Mouse (Mus musculus) mature B cell (primary cell): ENCODE results near the gene Sept10.

Experiments used
- in situ Hi-C: fragments of 300-500 bp; cut with MboI; formaldehyde crosslinking; loops from 2 replicates; pipeline ENCODE4 v1.14.3; 2019

Sept10 gene

GRCm38 (mm10) chr10:59223890-59224289 lies 2.2 kb upstream of the Sept10 start:
- in situ Hi-C loops: no loop called here

GRCm38 (mm10) chr10:59223301-59223700 lies 1.7 kb upstream of the Sept10 start:
- in situ Hi-C loops: no loop called here

DNA sequence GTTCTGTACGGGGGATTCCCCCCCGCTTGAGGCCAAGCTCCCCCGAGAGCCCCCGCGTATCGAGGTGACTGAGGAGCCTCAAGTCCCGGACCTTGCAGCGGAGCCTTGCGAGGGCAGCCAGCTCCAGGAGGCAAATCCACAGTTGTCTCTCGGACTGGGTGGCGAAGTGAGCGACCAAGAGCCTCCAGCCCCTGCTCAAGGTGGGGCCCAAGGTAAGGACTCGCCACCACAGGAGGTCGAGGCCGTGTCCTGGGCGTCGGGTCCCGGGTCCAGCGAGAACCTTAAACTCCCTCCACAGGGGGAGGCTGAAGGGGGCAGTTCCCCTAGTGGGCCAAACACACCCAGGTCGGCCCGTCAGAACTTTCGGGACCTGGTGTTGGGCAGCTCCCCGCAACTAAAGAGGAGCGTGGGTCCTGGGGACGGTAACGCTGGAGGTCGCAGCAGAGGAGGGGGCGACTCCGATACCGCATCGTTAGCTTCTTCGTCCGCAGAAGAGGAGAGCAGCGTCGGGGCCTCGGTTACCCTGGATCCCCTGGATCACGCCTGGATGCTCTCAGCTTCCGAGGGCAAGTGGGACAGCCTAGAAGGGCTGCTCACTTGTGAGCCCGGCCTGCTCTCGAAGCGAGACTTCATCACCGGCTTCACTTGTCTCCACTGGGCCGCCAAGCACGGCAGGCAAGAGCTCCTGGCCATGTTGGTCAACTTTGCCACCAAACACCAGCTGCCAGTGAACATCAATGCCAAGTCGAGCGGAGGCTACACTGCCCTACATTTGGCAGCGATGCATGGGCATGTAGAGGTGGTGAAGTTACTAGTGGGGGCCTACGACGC lies 839 bp upstream of the Sept10 start:
- in situ Hi-C loops: no loop called here

DNA sequence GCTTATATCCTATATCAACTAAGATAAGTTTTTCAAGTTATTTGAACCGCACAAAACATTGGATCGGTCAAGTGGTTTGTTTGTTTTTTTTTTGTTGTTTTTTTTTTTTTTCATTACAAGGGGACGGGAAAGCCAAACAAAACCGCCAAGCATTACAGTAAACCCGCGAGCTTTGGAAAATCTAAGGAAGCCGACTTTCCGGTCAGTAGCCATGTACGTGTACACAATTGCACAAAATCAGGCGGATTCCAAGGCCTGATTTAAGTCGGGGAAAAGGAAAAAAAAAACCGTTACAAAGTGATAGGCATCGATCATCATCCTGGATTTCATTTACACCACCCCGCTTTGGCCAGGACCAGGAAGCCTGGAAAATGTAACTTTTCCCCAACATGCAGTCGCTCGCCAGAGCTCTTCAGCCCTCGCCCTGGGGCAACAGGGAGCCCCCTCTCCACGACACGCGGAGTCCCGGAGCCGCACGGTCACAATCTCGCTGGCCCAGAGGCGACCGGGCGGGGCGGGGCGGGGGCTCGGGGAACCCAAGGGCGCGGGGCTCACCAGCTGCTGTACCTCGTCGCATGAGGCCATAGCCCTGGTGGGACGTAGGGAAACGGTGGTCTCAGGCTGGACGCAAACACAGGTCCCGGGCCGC lies 699 bp downstream of the Sept10 start:
- in situ Hi-C loops: no loop called here

- in situ Hi-C loops: no loop called here
Measured at GRCm38 (mm10) chr10:59200011-59200410, 21.6 kb downstream of the Sept10 start.

GRCm38 (mm10) chr10:59196763-59197162 lies 24.9 kb downstream of the Sept10 start:
- in situ Hi-C loops: no loop called here

DNA sequence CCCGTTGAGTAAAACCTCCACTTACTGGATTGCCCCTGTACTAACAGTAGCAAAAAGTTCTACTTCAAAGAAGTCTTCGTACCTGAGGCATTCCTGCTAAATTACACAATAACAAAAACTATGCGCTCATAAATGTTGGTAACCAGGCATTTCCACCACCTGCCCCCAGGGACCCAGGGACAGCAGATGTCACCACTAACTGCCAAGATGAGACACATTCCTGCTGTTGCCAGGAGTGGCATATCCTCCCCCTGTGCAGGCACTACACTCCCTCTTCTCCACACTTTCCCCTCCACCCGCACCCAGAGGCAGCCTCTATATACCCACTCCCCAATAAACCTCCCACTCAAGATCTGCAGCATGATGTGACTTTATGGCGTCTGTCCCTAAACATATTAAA lies 26.8 kb downstream of the Sept10 start:
- in situ Hi-C loops: no loop called here

- in situ Hi-C loops: no loop called here
Measured at GRCm38 (mm10) chr10:59182306-59182705, 39.3 kb downstream of the Sept10 start.

GRCm38 (mm10) chr10:59179620-59180019 lies 42.0 kb downstream of the Sept10 start:
- in situ Hi-C loops: no loop called here

- in situ Hi-C loops: no loop called here
Measured at GRCm38 (mm10) chr10:59172539-59172938, 49.1 kb downstream of the Sept10 start.

DNA sequence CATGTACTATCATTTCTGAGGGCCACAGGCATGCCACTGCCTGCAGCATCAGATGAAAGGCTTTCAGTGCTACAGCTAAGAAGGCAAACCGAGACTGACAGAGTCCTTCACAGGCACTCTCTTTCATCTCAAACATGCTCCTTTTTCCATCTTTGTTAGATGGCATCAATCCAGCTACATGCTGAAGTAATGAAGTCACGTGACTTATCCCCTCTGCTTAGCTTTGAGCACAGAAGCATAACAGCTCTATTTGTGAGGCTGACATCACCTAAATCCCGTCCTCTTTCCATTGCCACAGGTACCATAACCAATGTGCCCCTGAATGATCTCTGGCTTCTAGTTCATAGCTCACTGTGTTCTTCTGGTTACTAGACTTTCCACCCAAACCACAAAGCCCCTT lies 50.6 kb downstream of the Sept10 start:
- in situ Hi-C loops: no loop called here

DNA sequence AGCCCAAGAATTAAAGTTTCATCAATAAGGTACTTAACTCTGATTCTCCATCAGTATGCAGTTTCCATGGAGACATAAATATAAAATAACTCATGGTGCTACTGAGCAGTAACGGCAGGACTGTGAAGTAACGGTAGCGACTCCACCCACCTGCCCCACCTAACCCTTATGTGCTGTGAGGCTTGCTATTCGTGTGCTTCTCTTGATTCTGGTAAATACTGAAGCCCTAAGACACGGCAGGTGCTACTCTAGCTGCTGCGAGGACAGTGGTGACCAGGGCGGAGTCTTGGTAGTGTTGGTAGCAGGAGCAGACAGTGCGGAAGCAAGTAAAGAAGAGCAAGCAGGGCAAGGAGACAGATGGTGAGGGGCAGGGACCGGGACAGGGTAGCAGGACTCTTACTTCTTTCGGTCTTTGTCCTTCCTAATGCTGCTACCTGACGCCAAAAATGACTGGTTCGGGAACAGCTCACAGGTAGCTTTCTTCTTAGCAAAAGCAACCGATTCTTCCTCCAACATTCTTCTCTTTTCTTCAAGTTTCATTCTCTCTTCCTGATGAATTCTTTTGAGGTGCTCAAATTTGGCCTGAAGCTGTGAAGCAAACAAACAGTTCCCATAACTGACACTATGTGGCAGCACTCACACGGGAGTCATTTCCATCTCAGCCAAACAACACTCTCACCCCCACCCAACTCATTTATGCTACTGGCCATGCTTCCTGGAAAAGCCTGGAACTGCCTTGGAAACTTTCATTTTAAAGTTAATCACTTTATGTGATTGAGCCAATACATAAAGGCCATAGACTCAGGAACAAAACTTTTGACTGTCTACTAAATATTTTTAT lies 55.3 kb downstream of the Sept10 start:
- in situ Hi-C loops: no loop called here

DNA sequence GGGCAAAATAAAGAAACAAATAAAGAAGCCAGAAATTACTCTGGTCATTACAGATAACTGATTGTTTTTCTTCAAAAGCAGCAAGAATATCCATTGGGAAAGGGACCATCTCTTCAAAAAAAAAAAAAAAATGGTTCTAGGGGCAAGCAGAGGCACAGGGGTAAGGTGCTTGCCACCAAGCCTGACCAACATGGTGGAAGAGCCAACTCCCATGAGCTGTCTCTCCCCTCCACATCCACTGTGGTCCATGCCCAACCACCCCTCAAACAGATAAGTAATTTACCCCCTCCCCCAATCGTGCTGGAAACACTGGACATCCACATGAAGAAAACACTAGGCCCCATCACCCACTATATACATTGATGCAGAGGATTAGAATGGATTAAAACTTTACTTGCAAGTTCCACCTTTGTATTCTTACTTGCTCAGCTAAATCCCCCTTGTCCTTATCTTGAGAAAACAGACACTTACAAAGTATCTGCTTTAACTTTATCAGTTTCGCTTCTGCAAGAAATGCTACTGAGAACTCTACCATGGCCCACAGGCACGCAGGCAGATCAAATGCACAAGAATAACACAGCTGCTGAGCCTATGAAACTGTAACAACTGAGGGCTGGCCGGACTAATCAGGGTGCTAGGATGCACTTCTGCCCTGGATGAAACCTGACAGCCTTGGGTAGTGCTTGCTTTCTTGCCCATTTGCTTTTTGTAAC lies 59.3 kb downstream of the Sept10 start:
- in situ Hi-C loops: no loop called here

GRCm38 (mm10) chr10:59158627-59159026 lies 63.0 kb downstream of the Sept10 start:
- in situ Hi-C loops: no loop called here

GRCm38 (mm10) chr10:59152544-59153081 lies 69.0 kb downstream of the Sept10 start:
- in situ Hi-C loops: no loop called here

- in situ Hi-C loops: no loop called here
Measured at GRCm38 (mm10) chr10:59150938-59151657, 70.5 kb downstream of the Sept10 start.

DNA sequence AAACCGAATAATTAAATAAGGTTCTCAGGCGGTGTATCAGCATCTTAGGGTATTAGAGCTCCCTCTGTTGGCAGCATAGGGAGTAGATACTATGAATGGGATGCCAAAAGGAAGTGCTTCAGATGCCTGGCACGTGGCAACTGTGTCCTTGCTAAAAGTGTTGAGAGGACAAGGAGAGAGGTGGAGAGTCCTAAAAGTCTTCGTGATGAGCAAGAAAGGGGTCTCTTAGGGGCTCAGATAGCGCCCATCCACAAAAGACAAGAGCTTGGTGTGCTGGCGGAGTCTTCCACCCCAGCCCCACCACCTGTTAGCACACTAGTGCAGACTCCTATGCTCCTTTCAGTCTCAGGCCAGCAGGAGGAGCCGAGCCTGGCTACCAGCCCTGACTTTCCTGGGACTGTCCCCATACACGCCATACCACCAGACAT lies 71.7 kb downstream of the Sept10 start:
- in situ Hi-C loops: no loop called here

DNA sequence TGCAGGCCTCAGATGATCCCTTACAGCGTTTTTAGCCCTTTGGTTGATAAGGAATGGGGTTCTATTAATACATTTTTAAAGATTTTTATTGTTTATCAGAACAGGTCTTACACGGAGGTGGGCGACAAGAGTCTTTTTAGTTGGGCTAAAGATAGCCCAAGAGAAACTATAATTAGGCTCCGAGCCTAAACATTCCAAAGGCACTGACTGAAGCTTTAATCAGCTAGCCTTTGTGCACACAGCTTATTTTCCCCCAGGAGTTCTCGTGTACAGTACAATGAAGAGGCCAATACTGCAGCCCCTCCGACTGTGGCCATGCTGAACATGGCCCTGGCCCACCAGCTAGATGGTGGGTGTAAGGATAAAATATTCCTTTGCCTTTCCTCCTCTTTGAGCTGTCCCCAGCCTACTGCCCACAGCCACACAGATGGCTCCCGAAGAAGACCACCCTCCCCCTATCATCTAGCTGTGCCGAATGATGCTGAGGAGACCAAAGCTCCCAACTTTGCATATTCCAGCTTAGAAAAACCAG lies 88.1 kb downstream of the Sept10 start:
- in situ Hi-C loops: no loop called here

DNA sequence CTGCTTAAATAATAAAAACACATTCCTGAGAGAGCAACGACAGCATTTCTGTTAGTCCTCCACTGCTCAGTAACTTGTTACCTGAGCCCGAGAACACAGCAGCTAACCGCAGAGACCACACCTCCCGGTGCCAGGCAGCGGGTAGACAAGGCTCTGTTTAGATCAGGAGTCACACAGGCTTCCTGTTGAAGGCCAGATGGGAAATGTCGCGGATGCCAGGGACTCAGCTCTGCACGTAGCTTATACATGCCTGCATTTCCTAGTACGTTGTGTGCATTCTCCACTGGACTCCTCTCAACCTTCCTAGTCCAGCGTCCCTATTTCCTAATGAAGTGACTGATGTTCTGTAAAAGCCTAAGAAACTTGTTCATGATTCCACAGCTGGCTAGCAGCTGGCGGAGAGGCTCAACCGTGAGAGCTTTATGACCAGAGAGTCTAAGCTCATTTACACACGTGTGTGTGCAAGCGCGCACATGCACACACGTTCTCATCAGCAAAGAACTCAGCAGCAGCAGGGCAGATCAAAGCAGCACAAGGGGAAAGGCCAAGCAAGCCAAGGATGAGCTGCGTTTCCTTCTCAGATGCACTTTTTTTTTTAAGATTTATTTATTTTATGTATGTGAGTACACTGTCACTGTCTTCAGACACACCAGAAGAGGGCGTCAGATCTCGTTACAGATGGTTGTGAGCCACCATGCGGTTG lies 89.6 kb downstream of the Sept10 start:
- in situ Hi-C loops: no loop called here

- in situ Hi-C loops: no loop called here
Measured at GRCm38 (mm10) chr10:59127637-59128036, 94.0 kb downstream of the Sept10 start.
